Mouse (Mus musculus) v-Abl transformed pro-B cells (cell line): Measurements from ENCODE around the gene Tor3a.

Experiments used
- in situ Hi-C, 2 experiments: fragments of 400-800 bp; cut with MboI; formaldehyde crosslinking; loops; one replicate each; pipeline ENCODE4 v1.15.1; 2025; ENCODE audit not compliant: unreplicated experiment in 2 of 2

Tor3a gene

GRCm38 (mm10) chr1:156605094-156605866 is 68.9 kb downstream of the Tor3a start:
- in situ Hi-C loops, result loop anchor here in 1 of 2 experiments (25.0 kb wide), 1 partner anchor 1043 kb away; the partner anchor contains the start of gene Acbd6
